Mouse (Mus musculus) thymus, postnatal 4 days (tissue): ENCODE measurements around the gene 2900011O08Rik.
"Not testable (repeated sequence)": the region's sequence is repeated elsewhere in the genome, so short reads cannot be mapped to it uniquely, and the experiment has no call there.

Experiments used
- DNase-seq: peaks from one replicate; pipeline ENCODE4 v3.0.0; 2021

2900011O08Rik gene

DNA sequence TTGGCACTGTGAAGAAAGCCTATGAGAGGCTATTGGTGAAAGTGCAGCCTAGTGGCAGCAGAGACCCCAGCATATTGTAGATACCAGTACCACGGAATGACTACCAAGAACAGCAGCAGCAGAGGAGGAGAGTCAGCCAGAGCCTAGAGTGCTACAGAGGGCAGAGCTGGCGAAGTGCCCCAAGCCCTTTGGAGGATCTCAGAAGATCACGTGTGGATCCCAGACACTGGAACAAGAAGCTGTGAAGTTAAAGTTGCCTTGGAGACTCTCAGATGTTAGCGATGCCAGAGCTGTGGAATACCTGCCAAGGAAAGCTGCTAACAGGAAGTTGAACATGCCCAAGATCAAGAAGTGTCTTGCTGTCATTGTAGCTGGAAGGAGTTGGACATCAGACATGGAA is 18.9 kb downstream of the 2900011O08Rik start:
- DNase-seq = no peak

DNA sequence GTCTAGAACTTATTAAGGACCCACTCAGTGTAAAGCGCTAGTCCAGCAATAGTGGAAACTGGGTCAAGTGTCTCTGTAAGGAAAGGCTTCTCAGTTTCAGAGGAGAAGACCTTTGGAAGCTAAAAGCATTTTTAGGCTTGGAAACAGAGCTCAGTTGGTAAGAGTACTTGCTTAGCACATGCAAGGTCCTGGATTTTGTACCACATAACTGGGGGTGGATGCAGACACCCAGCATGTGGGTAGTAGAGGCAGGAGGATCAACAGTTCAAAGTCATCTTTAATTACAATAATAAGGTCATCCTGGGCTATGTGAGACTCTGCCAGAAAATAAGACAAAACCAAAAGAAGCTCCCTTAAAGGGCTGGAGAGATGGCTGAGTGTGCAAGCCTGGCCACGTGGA is 21.7 kb downstream of the 2900011O08Rik start:
- DNase-seq = no peak

DNA sequence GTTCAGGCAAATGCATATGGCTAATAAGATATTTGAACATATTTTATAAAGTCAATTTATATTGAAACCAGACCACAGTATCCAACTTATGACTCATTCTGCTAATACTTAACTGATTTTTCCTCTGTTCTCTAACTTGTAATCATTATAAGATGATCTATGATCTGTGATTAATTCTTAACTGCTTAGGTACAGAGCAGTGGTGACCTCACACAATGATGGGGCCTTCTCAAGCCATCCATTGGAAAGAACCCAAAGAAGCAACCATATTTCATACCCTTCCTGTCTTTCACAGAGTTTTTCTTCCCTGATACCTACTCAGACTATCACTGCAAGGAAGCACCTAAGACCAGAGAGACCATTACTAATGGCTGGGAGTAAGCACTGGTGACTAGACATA is 22.3 kb downstream of the 2900011O08Rik start:
- no peak for DNase-seq

DNA sequence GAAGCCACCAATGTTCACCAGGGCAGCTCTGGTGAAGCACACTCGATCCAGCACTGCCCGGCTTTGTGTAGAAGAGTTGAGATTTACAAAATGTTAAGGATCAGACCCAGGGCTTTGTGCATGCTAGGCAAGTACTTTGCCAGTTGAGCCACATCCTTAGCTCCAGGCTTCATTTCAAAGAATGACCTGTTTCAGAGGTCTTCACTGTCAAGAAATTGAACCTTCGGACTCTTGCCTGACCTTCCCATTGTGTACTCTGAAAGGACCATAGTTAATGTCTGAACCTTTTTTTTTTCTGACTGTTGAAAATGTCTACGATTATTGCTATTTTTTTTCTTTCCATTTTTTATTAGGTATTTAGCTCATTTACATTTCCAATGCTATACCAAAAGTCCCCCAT is 23.6 kb downstream of the 2900011O08Rik start:
- no peak for DNase-seq

DNA sequence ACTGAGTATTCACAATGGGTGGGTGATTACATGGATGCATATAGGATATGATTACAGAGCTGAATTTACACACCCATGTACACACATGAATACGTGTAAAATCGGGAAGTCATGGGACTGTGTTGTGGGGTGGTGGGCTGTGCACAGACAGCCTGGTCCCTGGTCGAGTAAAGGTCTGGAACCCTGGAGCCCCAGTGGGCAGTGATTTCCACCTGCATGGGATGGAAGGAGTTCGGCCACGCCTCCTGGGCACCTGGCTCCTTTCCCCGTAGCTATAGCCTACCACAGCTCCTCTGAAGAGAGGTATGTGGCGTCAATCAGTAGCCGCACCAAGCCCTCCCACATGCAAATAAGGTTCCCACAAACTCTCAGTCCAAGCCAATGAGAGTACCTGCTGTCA is 30.9 kb downstream of the 2900011O08Rik start:
- DNase-seq = no peak

DNA sequence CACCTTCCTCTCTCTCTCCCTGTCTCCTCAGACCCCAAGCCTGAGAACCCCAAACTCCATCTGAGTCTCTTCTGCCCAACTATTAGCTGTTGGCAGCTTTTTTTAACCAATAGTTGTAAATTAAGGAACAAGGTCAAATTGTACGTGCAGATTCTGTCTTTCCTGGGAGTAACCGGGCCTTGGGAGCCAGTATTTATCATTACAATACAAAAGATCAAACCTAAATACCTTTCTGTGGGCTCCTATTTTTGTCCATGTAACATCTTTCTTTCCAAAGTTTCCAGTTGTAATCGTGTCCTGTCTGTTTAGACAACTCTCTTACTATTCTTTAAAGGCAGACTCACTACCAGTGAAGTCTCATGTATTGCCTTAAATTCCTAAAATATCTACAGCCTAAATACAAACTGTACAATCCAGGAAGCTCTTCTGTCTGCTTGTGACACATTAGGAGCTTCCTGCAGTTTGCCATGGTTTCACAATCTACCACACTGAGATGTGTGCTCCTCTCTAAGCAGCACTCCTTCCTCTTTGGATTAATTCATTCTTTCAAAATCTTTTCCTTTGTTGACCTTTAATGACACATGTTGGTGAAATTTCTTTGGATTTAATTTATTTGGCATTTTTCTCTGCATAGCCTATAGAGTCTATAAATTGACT is 34.9 kb downstream of the 2900011O08Rik start:
- DNase-seq = no peak

DNA sequence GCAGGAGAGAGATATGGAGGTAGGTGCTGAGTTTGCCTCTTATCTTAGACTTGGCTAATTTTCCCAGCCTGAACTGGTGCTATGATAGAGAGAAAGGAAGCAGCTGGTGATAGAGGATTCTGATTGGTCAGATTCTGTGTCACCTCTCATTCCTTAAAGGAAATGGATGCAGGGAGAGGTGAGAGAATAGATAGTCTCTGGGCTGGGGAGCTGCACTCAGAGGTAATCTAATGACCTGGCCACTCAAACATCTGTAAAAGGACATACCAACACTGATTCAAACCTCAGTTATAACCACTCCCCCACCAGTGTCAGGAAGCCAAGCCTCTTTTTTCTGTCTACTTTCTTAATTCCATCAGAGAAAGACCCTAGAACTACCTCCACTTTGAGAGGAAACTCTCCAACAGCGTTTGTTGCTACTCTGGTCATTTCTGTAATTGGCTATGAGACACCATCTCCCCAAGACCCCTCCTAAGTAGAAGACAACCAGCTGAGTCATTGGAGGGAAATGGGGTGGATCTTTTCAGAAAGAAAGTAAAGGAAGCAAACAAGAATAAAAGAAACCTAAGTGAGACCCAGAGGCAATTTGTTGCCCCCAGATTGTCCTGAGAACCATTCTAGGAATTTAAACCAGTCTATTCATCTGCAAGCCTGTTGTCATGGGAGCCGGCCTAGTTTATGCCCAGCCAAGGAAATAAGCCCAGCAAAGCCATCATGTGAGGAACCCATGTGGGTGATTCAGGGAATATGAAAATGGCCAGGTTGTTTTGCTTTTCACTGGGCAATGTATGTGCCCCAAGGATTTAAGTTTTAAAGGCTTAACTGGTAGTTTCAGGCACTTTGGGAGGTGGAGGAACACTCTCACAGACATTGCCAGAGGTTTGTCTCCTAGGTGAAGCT is 38.9 kb downstream of the 2900011O08Rik start:
- DNase-seq = no peak

DNA sequence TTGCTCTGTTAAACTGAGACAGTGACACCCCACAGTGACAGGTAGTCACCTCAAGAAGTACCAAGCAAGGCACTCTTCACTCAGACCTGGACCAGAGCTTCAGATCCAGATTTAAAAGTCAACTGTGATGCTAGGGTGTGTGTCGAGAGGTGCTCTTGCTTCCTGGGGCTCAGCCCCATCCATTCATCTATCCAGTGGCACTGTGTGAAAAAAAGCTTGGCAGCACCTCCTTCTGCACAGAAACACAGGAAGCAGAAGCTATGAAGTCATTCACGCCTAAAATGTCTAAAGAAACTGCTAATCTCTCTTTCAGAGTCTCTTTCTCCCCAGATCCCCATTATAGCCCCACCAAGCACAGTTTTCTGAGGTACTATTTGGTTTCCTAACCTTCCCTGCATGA is 42.7 kb downstream of the 2900011O08Rik start:
- no peak for DNase-seq

DNA sequence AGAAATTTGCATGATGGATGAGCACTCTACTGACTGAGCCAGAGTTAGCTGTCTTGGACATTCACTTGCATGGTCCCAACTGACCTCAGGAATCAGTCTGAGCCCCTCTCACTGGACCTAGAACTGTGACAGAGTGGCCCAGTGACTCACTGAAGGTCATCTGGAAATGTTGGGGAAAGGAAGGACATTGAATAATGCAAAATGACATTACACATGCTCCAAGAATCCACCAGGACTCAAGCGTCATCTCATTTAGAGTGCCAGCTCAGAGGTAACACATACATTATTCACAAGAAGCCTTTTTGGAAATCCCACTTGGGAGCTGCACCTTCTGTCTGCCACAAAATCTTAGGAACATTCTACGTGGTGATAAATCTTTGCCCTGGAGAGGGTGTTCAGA is 43.4 kb downstream of the 2900011O08Rik start:
- no peak for DNase-seq

DNA sequence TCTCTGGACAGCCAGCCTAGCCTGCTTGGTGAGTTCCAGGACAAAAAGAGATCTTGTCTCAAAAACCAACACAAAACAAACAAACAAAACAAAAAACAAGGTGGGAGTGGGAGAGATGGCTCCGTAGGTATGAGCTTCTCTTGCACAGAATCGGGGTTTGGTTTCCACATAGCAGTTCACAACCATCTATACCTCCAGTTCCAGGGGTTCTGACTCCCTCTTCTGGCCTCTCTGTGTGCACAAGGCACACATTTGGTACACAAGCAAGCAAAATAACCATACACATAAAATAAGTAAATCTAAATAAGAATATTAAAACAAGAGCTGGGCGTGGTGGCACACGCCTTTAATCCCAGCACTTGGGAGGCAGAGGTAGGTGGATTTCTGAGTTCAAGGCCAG is 44.2 kb downstream of the 2900011O08Rik start:
- DNase-seq = no peak

DNA sequence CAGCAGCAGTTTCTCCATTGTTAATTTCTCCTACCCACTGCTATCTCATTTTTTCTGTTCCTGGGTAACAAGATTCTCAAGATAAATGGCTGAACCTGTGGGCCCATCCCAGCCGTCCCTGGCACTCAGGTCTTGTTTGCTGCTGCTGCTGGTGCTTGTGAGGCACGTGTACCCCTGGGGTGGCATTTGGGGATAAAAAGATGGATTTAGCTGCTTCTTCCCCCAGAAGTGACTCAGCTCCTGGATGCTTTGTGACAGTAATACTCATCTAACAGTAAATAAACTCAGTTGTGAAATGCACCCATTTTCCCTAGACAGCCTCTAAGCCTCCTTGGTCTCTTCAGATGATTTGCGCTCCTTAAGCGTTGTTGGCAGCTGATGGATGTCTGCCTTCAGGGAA is 46.7 kb downstream of the 2900011O08Rik start:
- DNase-seq = no peak

DNA sequence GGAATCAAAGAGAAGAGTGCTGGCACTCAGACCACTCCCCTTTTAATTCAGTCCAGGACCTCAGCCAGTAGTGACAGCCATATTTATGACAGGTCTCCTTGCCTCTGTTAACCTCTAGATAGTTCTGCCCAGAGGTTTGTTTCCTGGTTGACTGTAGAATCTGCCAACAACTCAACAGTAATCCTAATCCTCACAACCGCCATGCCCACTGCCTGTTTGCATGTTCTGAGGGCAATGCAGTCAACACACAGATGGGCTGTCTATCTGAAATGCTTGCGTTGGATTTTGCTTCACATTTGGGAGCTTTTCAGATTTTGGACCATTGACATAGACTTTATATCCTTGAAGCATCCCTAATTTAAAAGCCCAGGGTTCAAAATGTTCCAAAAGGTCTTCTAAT is 56.0 kb downstream of the 2900011O08Rik start:
- no peak for DNase-seq

DNA sequence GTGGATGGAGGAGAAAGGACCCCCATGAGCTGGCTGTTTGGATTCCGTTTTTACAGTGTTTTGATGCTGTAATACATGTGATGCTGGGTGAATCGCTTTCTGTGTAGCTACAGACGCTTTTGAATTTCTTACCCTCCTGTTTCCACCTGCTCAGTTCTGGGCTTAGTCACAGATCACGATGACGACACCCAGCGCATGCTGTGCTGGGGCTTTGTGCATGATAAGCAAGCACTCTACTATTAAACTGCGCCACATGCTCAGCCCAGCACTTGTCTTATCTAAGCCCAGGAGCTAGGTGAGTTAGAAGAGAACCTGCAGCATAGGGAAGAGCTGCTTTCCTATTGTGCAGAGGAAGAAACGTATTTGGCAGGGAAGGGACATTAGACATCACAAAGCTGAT is 58.3 kb downstream of the 2900011O08Rik start:
- no peak for DNase-seq

DNA sequence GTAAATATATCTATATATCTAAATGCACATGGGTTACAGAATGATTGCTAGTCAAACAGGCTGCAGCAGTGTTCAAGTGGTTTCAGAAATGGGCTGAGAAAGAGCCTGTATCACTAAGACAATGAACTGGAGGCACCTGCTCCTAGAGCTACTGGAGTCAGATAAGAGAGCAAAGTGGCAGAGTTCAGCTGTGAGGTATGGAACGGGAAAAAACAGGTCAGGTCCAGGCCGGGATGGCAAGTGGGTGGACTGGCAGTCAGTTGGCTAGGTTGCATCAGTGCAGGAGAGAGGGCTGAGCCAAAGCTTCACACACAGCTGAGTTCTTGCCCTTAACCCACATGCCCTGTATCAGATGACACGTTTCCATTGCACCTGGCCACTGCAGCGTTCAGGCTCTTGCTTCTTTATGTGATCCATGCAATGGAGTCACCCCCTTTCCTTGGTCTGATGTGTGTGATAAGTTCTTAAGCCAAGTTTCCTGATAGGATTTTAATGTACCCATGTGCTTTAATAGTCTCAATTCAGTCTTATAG is 59.9 kb downstream of the 2900011O08Rik start:
- DNase-seq = no peak

DNA sequence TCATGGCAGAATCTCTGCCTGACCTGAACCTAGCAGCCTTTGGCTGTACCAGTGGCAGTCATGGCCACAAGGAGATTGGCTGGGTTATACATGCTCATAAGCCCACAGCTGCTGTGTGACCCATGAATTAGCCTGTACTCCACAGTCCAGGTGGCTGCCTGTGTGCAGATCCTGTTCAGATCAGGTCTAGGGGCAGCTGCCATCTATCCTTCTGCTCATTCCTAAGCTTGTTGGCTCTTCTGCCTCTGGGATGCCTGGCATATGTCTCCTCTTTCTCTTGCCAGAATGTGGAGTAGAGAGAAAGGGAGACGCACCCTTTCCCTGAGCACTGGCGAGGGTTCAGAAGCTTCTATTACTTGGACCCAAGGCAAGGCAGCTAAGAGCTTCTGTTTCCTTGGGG is 65.8 kb downstream of the 2900011O08Rik start:
- DNase-seq = no peak

DNA sequence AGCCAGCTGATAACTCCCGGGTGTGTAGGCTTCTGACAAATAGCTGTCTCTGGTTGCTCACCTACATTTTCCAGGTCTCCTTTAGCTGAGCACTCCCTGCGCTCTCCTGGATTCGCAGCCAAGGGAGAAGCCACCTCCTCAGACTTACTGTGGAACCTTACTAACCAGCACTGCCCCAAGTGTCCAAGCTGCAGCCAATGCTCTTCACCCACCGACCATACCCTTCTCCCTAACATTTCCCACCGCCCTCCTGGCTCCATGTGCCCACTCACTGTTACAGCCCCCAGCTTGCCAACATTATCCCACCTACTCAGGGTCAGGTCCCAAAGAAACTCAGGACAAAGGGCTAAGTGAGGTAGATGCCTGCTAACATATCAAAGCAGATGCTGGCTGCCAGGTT is 66.7 kb downstream of the 2900011O08Rik start:
- DNase-seq = no peak

DNA sequence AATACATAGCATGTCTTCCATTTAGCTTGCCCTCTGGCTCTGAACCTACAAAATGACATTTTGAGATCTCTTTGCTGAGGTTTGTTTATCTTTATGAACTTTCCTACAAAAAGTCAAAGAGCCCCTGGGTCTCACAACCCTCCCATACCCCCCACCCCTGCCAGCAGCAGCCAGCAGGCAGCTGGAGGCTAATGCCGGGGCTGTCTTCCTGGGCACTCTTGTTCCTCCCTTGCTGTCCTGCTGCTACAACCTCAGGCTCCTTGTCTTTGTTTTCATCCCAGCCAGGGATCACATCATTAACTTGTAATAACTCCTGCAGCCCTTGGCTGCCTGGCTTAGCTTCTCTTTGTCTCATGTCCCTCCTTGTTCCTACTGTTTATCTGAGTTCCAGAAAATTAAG is 68.9 kb downstream of the 2900011O08Rik start:
- DNase-seq = no peak

DNA sequence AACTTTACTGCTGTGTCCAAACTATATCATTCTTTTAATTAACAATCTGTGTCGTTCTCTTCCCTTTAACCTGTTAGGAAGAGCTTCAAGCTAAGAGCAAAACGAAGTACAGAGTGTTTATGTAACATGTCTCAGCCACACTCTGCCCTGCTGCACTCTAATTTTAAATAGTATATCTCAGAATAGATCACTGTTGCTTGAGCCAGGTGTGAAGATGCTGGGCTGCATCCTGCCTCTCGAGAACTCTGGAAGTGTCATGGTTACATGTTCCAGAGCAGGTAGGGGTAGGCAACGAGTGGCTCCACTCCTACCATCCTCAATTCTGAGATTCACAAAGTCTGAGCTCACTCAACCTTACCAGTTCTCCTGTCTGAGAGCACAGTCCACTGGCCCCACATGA is 70.3 kb downstream of the 2900011O08Rik start:
- no peak for DNase-seq

DNA sequence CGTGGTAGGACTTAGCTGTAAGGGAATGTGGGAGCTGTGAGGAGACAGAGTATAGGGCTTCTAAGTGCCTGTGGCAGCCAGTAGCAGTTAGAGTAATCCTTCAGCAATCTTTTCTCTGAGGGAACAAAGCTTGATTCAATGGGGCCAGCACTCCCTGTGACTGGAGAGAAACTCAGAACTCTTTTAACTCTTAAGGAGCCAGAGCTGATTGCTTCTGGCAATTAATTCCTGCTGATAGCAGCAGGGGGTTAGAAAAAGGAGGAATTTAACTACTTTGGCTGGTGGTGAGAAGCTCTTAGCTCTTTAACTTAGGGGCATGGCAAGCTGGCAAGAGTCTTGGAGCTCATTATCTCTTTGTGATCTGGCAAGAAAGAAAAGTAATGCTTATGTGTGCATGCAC is 72.1 kb downstream of the 2900011O08Rik start:
- no peak for DNase-seq

DNA sequence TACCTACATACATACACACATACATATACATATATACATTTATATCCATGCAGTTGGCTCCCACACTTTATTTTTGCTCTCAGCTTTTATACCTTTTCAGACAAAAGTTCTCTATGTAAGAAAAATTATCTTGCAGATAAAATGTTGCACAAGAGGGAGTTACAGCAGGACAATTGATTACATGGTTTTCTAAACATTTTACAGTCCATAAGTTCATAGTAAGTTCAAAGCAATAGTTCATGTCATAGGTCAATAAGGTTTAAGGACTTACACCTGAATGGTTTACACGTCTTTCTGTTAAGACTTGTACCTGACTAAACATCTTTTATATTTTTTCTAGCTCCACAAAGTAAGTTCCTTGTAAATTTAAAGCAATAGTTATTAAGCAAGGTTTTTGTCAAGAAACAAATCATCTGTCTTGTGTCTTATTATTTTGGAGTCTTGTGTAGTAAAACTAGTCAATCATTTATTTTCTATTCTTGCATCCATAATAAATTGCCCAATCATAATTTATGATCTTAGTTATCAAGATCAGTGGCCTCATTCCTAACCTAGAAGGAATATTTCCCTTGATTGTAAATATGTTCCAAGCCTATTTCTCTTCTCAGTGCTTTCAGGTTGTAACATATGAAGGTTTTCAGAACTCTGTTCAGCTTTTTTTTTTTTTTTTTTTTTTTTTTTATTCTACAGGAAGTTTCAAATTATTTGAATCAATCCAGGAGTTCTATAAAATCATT is 72.9 kb downstream of the 2900011O08Rik start:
- DNase-seq = no peak

DNA sequence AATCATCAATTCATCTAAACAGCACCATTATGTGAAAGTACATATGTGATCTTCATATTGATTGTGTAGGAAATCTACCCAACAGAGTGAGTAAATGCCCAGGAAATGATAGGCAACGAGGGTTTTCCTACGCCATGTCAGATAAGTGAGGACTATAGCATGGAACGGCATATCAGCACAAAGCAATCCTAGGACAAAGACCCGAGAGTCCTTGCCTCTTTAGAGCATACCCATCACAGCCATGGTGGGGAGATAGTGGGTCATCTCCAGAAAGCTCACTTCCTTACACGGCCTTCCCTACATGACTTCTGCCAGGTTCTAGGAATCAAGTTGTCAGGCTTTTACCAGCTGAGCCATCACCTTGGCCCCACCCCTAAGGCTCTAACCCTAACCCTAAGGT is 73.5 kb downstream of the 2900011O08Rik start:
- no peak for DNase-seq

DNA sequence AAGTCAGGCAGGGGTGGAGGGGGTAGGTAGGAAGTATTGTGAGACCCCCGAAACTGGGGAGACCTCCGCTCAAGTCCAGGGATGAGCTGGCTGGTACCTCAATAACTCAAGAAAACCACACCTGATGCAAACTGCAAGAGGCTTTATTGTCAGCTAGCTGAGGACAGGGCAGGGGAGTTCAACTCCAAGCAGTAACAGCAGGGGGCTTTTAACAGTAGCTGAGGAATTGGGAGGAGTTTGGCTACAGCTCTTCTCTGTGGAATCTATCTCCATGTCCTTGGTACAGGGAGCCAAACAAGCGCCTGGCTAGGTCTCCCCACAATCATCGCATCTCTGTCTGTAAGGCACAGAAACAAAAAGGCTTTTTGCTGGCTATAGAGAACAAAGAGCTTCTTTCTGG is 80.2 kb downstream of the 2900011O08Rik start:
- not testable (repeated sequence) for DNase-seq

DNA sequence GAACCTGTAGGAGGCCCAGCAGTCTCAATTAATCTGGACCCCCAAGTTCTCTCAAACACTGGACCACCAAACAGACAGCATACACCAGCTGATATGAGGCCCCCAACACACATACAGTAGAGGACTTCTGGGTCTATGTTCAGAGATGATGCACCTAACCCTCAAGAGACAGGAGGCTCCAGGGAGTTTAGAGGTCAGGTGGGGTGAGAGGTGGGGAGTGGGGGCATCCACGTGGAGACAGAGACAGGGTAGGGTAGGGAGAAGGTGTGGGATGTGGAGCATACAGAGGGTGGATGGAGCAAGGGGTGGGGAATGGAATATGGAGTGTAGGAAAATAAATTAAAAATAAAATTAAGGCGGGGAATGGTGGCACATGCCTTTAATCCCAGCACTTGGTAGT is 82.3 kb downstream of the 2900011O08Rik start:
- not testable (repeated sequence) for DNase-seq
